Comparison of ENCODE assay signal across 8 mouse cellular contexts in genomic region chrX:101221834-101222795, GRCm38 (mm10). TPM values are rescaled to one million over a fixed set of nuclear protein-coding genes. Genes with fewer than 3 reads are reported as not detected.
DNase-seq lines count a peak whose midpoint lies in the region; ATAC-seq and TF ChIP-seq lines count a peak whose summit lies in the region.

Gene Snx12, minus strand, starts transcription at chrX:101222563.

- WGBS in forebrain, embryonic 16.5 days = 19% methylated on average over 53 of the region's 55 CpGs
- 12% methylated on average over 55 of the region's 55 CpGs for WGBS in lung, embryonic 14.5 days
- 28% methylated on average over 55 of the region's 55 CpGs for WGBS in olfactory bulb, adult 2 months
- WGBS in thymus, adult 2 months = 2% methylated on average over 44 of the region's 55 CpGs

- no peaks in the 10 kb centered on the region for H3K27me3 ChIP-seq in G1E (ENCODE audit: insufficient read depth, low read length)
- H3K27me3 ChIP-seq in forebrain, embryonic 16.5 days (replicated peaks; ENCODE audit: control insufficient read depth, insufficient read depth, low read length) = no peaks in the 10 kb centered on the region
- H3K27me3 ChIP-seq in lung, embryonic 14.5 days (ENCODE audit: insufficient read depth, low read length) = no peaks in the 10 kb centered on the region
- no peaks in the 10 kb centered on the region for H3K27me3 ChIP-seq in thymus, adult 2 months (ENCODE audit: control insufficient read depth, insufficient read depth, low read length)

- H3K4me3 ChIP-seq in G1E (ENCODE audit: low read depth, low read length) = peak within 1 kb of the TSS; percentile 75
- H3K4me3 ChIP-seq in forebrain, embryonic 16.5 days (replicated peaks; ENCODE audit: low read length) = peak within 1 kb of the TSS; percentile 60
- peak within 1 kb of the TSS; percentile 65 for H3K4me3 ChIP-seq in layer of hippocampus, adult 2 months
- peak within 1 kb of the TSS; percentile 53 for H3K4me3 ChIP-seq in lung, embryonic 14.5 days (ENCODE audit: low read depth, low read length)
- peak within 1 kb of the TSS; percentile 84 for H3K4me3 ChIP-seq in olfactory bulb, adult 2 months (ENCODE audit: insufficient read depth, low read depth, low read length)
- peak within 1 kb of the TSS; percentile 96 for H3K4me3 ChIP-seq in thymus, adult 2 months (ENCODE audit: control insufficient read depth, insufficient read depth, low read length)

- TF ChIP-seq POLR2A in olfactory bulb, adult 2 months (IDR thresholded peaks at IDR 0.05; ENCODE audit: insufficient read depth, low read depth, low read length) = 0 out of 2 replicates have a peak, but pooled peaks have one; percentile 17
- no peak for TF ChIP-seq POLR2A in thymus, adult 2 months (IDR thresholded peaks at IDR 0.05; ENCODE audit: control insufficient read depth, extremely low read depth, insufficient read depth, low read length, poor library complexity)

- H3K4me2 ChIP-seq in forebrain, embryonic 16.5 days (ENCODE audit: low read length) = peak within 1 kb of the TSS; percentile 58
- peak within 1 kb of the TSS; percentile 62 for H3K4me2 ChIP-seq in lung, embryonic 14.5 days

- no peaks in the 10 kb centered on the region for H3K36me3 ChIP-seq in G1E (replicated peaks)
- no peaks in the 10 kb centered on the region for H3K36me3 ChIP-seq in forebrain, embryonic 16.5 days (ENCODE audit: control insufficient read depth, insufficient read depth)
- H3K36me3 ChIP-seq in lung, embryonic 14.5 days (ENCODE audit: insufficient read depth) = no peaks in the 10 kb centered on the region
- no peaks in the 10 kb centered on the region for H3K36me3 ChIP-seq in thymus, adult 2 months (ENCODE audit: control insufficient read depth, insufficient read depth, low read length)

- no peaks in the 10 kb centered on the region for H3K9me3 ChIP-seq in G1E (replicated peaks)
- H3K9me3 ChIP-seq in forebrain, embryonic 16.5 days (ENCODE audit: control insufficient read depth, low read length) = no peaks in the 10 kb centered on the region
- no peaks in the 10 kb centered on the region for H3K9me3 ChIP-seq in lung, embryonic 14.5 days (ENCODE audit: low read depth, low read length)

- ATAC-seq in G1E (ENCODE audit: extremely low read depth, insufficient number of reproducible peaks, low FRiP score, poor library complexity, severe bottlenecking) = peak; percentile 79
- ATAC-seq in forebrain, embryonic 16.5 days = peak; percentile 98
- peak; percentile 98 for ATAC-seq in lung, embryonic 14.5 days (ENCODE audit: insufficient read depth)

- peaks cover 7% of the 10 kb centered on the region; the same call in 1 of the 2 replicates for H3K4me1 ChIP-seq in G1E (ENCODE audit: insufficient read depth, low read depth, low read length)
- H3K4me1 ChIP-seq in forebrain, embryonic 16.5 days (replicated peaks; ENCODE audit: control insufficient read depth, insufficient read depth, low read length) = peaks cover 8% of the 10 kb centered on the region
- H3K4me1 ChIP-seq in lung, embryonic 14.5 days (ENCODE audit: insufficient read depth) = no peaks in the 10 kb centered on the region
- no peaks in the 10 kb centered on the region for H3K4me1 ChIP-seq in olfactory bulb, adult 2 months (ENCODE audit: control insufficient read depth, insufficient read depth, low read length)
- H3K4me1 ChIP-seq in thymus, adult 2 months (replicated peaks; ENCODE audit: control insufficient read depth, insufficient read depth, low read length) = no peaks in the 10 kb centered on the region

- peak; percentile 63 for DNase-seq in G1E (ENCODE audit: low spot score)
- DNase-seq in cerebellum, adult 18-20 months = peak; percentile 79 to 90
- DNase-seq in heart, postnatal 36 days = peak; percentile 83 to 87
- peak; percentile 79 to 91 for DNase-seq in layer of hippocampus, adult 2 months (ENCODE audit: low spot score in 2 of 2)
- peak; percentile 92 for DNase-seq in lung, embryonic 14.5 days
- peak; percentile 78 for DNase-seq in thymus, adult 2 months

- no peak for TF ChIP-seq CTCF in G1E (IDR thresholded peaks at IDR 0.05; ENCODE audit: low read depth, low read length)
- TF ChIP-seq CTCF in layer of hippocampus, adult 2 months (conservative IDR thresholded peaks at IDR 0.05) = no peak
- TF ChIP-seq CTCF in lung, embryonic 14.5 days (IDR thresholded peaks at IDR 0.05; ENCODE audit: low read depth) = no peak
- no peak for TF ChIP-seq CTCF in olfactory bulb, adult 2 months (IDR thresholded peaks at IDR 0.05; ENCODE audit: insufficient read depth, low read depth, low read length)
- no peak for TF ChIP-seq CTCF in thymus, adult 2 months (IDR thresholded peaks at IDR 0.05; ENCODE audit: borderline replicate concordance, control insufficient read depth, extremely low read depth, insufficient read depth, low read length, poor library complexity)

- H3K27ac ChIP-seq in forebrain, embryonic 16.5 days (ENCODE audit: low read length) = peak within 1 kb of the TSS; percentile 61
- peak within 1 kb of the TSS; percentile 92 for H3K27ac ChIP-seq in layer of hippocampus, adult 2 months
- H3K27ac ChIP-seq in lung, embryonic 14.5 days (ENCODE audit: low read depth) = peak within 1 kb of the TSS; percentile 42; the same call in 1 of the 2 replicates
- peak within 1 kb of the TSS; percentile 85 for H3K27ac ChIP-seq in olfactory bulb, adult 2 months (ENCODE audit: insufficient read depth, low read depth, low read length)
- peak within 1 kb of the TSS; percentile 32; the same call in 1 of the 2 replicates for H3K27ac ChIP-seq in thymus, adult 2 months (ENCODE audit: control insufficient read depth, insufficient read depth, low read length)

- intact Hi-C loops in heart, postnatal 36 days (cut with DNase I) = loop anchor here (2.0 to 10.0 kb wide), 4 partner anchors 33 to 110 kb away; partner anchors contain the start of genes Foxo4 and Med12

- peak within 1 kb of the TSS; percentile 60 for H3K9ac ChIP-seq in forebrain, embryonic 16.5 days (replicated peaks; ENCODE audit: low read depth, low read length)
- H3K9ac ChIP-seq in lung, embryonic 14.5 days = peak within 1 kb of the TSS; percentile 59

RNA-seq across cellular contexts. Expression of gene Snx12, which starts in this region (rescaled TPM):
- total RNA-seq in G1E (2014; fragmentation: Nextera tagmentation) = 38.5 and 42.6 TPM in 2 replicates
- total RNA-seq in G1E (2017) = 63.6 and 67.9 TPM in 2 replicates
- polyA plus RNA-seq in G1E (2012) = 31.2 and 32.3 TPM in 2 replicates
- polyA plus RNA-seq in forebrain, embryonic 16.5 days (2015; fragmentation: Nextera tagmentation; extraction: Ambion mirVana) = 49.4 and 52.5 TPM in 2 replicates
- total RNA-seq in heart, postnatal 36 days (2021) = 10 to 100 TPM; 32.9 to 42.0 TPM
- 10 to 100 TPM; 82.6 to 98.8 TPM for total RNA-seq in layer of hippocampus, adult 2 months (2021)
- polyA plus RNA-seq in lung, embryonic 14.5 days (2014; fragmentation: Nextera tagmentation; extraction: Ambion mirVana) = 50.4 and 55.1 TPM in 2 replicates
- not detected in 2 replicates for polyA plus RNA-seq in olfactory bulb, adult 2 months (2012; ENCODE audit: insufficient read depth, insufficient read length, low replicate concordance, missing spikeins)
- 15.7 and 17.1 TPM in 2 replicates for polyA plus RNA-seq in thymus, adult 2 months (2012; rRNA removed)

Comparison
In these comparisons a context has a peak if more than half of its experiments do, and no peak if none do; other contexts are left out.
1. Peak in every context shown above with its lines: DNase-seq, ATAC-seq, H3K4me3 ChIP-seq and H3K27ac ChIP-seq.
2. H3K27ac ChIP-seq: peak in every context shown above with its lines; median percentile 92 in layer of hippocampus, adult 2 months; 85 in olfactory bulb, adult 2 months; 61 in forebrain, embryonic 16.5 days; 42 in lung, embryonic 14.5 days; 32 in thymus, adult 2 months.